Mouse (Mus musculus): ENCODE results near the gene Gm45062. TPM values are rescaled to one million over a fixed set of nuclear protein-coding genes. Genes with fewer than 3 reads are reported as not detected.
A peak's percentile ranks its signal among the peaks of the same experiment; 100 is the strongest.

The Gm45062 gene
- polyA plus RNA-seq, 1 experiment, result 2.0 TPM

GRCm38 (mm10) chr6:8506631-8507030 is 247.4 kb downstream of the Gm45062 start:
- H3K36me3 ChIP-seq (ENCODE audit: control insufficient read depth, insufficient read depth, low read length), result no peaks in the 10 kb centered on the region
- peaks cover 3% of the 10 kb centered on the region; the same call in 1 of the 2 replicates for H3K4me1 ChIP-seq (ENCODE audit: control insufficient read depth, insufficient read depth, low read length)
- peak; percentile 66 for DNase-seq
- no peak for TF ChIP-seq CTCF (conservative IDR thresholded peaks at IDR 0.05; ENCODE audit: insufficient read depth, insufficient read length, low read depth, low read length)
- TF ChIP-seq POLR2A (IDR thresholded peaks at IDR 0.05; ENCODE audit: low read depth, low read length), result no peak
- no peak overlapping the region for H3K27ac ChIP-seq (ENCODE audit: insufficient read depth, low read depth, low read length)
- no peak overlapping the region for H3K4me3 ChIP-seq (ENCODE audit: insufficient read depth, low read depth, low read length)
- H3K27me3 ChIP-seq (replicated peaks; ENCODE audit: control insufficient read depth, insufficient read depth, low read length), result no peaks in the 10 kb centered on the region

GRCm38 (mm10) chr6:8508883-8509536 is 249.8 kb downstream of the Gm45062 start:
- Histone ChIP-seq H3K36me3 (ENCODE audit: control insufficient read depth, insufficient read depth, low read length) (no peaks in the 10 kb centered on the region), H3K27ac (ENCODE audit: insufficient read depth, low read depth, low read length) (peak overlapping the region; percentile 99), H3K27me3 (replicated peaks; ENCODE audit: control insufficient read depth, insufficient read depth, low read length) (no peaks in the 10 kb centered on the region; the same call in 1 of the 2 replicates), H3K4me3 (ENCODE audit: insufficient read depth, low read depth, low read length) (peak overlapping the region; percentile 98), H3K4me1 (ENCODE audit: control insufficient read depth, insufficient read depth, low read length) (peaks cover 3% of the 10 kb centered on the region; the same call in 1 of the 2 replicates)
- TF ChIP-seq CTCF (conservative IDR thresholded peaks at IDR 0.05; ENCODE audit: insufficient read depth, insufficient read length, low read depth, low read length), result no peak
- peak; percentile 59 for TF ChIP-seq POLR2A (IDR thresholded peaks at IDR 0.05; ENCODE audit: low read depth, low read length)
- under 1% methylated on average over 56 of the region's 56 CpGs for WGBS
- DNase-seq, result peak; percentile 100

GRCm38 (mm10) chr6:8509551-8509950 is 250.3 kb downstream of the Gm45062 start, which contains the start of gene Glcci1:
Glcci1 (plus strand) TSS chr6:8509600.
- Histone ChIP-seq H3K27ac (ENCODE audit: insufficient read depth, low read depth, low read length) (peak within 1 kb of the TSS; percentile 99), H3K4me3 (ENCODE audit: insufficient read depth, low read depth, low read length) (peak within 1 kb of the TSS; percentile 98), H3K4me1 (ENCODE audit: control insufficient read depth, insufficient read depth, low read length) (peaks cover 3% of the 10 kb centered on the region; the same call in 1 of the 2 replicates), H3K36me3 (ENCODE audit: control insufficient read depth, insufficient read depth, low read length) (no peaks in the 10 kb centered on the region), H3K27me3 (replicated peaks; ENCODE audit: control insufficient read depth, insufficient read depth, low read length) (no peaks in the 10 kb centered on the region; the same call in 1 of the 2 replicates)
- under 1% methylated on average over 43 of the region's 69 CpGs for WGBS
- TF ChIP-seq CTCF (conservative IDR thresholded peaks at IDR 0.05; ENCODE audit: insufficient read depth, insufficient read length, low read depth, low read length) (no peak), POLR2A (IDR thresholded peaks at IDR 0.05; ENCODE audit: low read depth, low read length) (no peak)
- DNase-seq, result peak; percentile 78

- no peak for TF ChIP-seq POLR2A (IDR thresholded peaks at IDR 0.05; ENCODE audit: low read depth, low read length)
- Histone ChIP-seq H3K4me1 (ENCODE audit: control insufficient read depth, insufficient read depth, low read length) (peaks cover 3% of the 10 kb centered on the region; the same call in 1 of the 2 replicates), H3K36me3 (ENCODE audit: control insufficient read depth, insufficient read depth, low read length) (no peaks in the 10 kb centered on the region), H3K4me3 (ENCODE audit: insufficient read depth, low read depth, low read length) (peak overlapping the region; percentile 98), H3K27ac (ENCODE audit: insufficient read depth, low read depth, low read length) (peak overlapping the region; percentile 74), H3K27me3 (replicated peaks; ENCODE audit: control insufficient read depth, insufficient read depth, low read length) (no peaks in the 10 kb centered on the region; the same call in 1 of the 2 replicates)
- WGBS, result 1% methylated on average over 73 of the region's 73 CpGs
- peak; percentile 53 for DNase-seq
These were observed 251.0 kb downstream of the Gm45062 start for GRCm38 (mm10) chr6:8509961-8510863.

- Histone ChIP-seq H3K4me1 (ENCODE audit: control insufficient read depth, insufficient read depth, low read length) (peaks cover 3% of the 10 kb centered on the region; the same call in 1 of the 2 replicates), H3K27ac (ENCODE audit: insufficient read depth, low read depth, low read length) (peak overlapping the region; percentile 9; the same call in 1 of the 2 replicates), H3K36me3 (ENCODE audit: control insufficient read depth, insufficient read depth, low read length) (no peaks in the 10 kb centered on the region), H3K4me3 (ENCODE audit: insufficient read depth, low read depth, low read length) (peak overlapping the region; percentile 46), H3K27me3 (replicated peaks; ENCODE audit: control insufficient read depth, insufficient read depth, low read length) (no peaks in the 10 kb centered on the region; the same call in 1 of the 2 replicates)
- WGBS, result 9% methylated on average over 7 of the region's 7 CpGs
- TF ChIP-seq CTCF (conservative IDR thresholded peaks at IDR 0.05; ENCODE audit: insufficient read depth, insufficient read length, low read depth, low read length) (no peak), POLR2A (IDR thresholded peaks at IDR 0.05; ENCODE audit: low read depth, low read length) (no peak)
- no peak for DNase-seq
These were observed 251.7 kb downstream of the Gm45062 start for GRCm38 (mm10) chr6:8510864-8511428.

GRCm38 (mm10) chr6:8511447-8511846 is 252.2 kb downstream of the Gm45062 start:
- no peak overlapping the region for H3K4me3 ChIP-seq (ENCODE audit: insufficient read depth, low read depth, low read length)
- no peaks in the 10 kb centered on the region; the same call in 1 of the 2 replicates for H3K27me3 ChIP-seq (replicated peaks; ENCODE audit: control insufficient read depth, insufficient read depth, low read length)
- peaks cover 3% of the 10 kb centered on the region; the same call in 1 of the 2 replicates for H3K4me1 ChIP-seq (ENCODE audit: control insufficient read depth, insufficient read depth, low read length)
- 43% methylated on average over 3 of the region's 3 CpGs for WGBS
- no peaks in the 10 kb centered on the region for H3K36me3 ChIP-seq (ENCODE audit: control insufficient read depth, insufficient read depth, low read length)
- H3K27ac ChIP-seq (ENCODE audit: insufficient read depth, low read depth, low read length), result no peak overlapping the region
- DNase-seq, result no peak
- TF ChIP-seq POLR2A (IDR thresholded peaks at IDR 0.05; ENCODE audit: low read depth, low read length) (no peak), CTCF (conservative IDR thresholded peaks at IDR 0.05; ENCODE audit: insufficient read depth, insufficient read length, low read depth, low read length) (no peak)
